Mouse (Mus musculus): ENCODE data around the gene Mfsd13b. TPM values are rescaled to one million over a fixed set of nuclear protein-coding genes. Genes with fewer than 3 reads are reported as not detected.
A peak's percentile ranks its signal among the peaks of the same experiment; 100 is the strongest.
"Not testable (repeated sequence)": the region's sequence is repeated elsewhere in the genome, so short reads cannot be mapped to it uniquely, and the experiment has no call there.

The Mfsd13b gene
- polyA plus RNA-seq, 1 experiment from 2014 or later: 0.50 TPM

- WGBS: 58% methylated on average over 3 of the region's 3 CpGs
Measured at GRCm38 (mm10) chr7:121026300-121026699, 44.0 kb downstream of the Mfsd13b start.

DNA sequence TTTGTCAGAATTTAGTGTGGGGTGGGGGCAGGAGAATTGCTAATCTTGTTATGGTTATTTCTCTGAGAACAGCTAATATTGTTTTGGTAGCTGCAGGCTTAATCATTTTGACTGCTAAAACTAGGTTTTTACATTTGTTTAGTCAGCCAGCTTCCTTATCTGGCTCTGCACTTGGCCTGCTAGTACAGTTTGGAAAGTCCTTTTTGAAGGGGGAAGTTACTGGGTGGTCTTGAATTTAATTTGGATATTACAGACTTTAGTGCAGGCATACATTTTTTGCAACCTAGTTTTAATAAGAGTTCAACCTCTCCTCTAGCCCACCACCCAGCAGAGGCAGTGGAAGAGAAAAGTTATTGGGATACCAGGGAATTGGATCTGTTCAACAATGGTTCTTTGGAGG is 47.6 kb downstream of the Mfsd13b start:
- not testable (repeated sequence) for H3K9ac ChIP-seq (ENCODE audit: low read length); H3K36me3 ChIP-seq (ENCODE audit: control insufficient read depth, insufficient read depth); H3K4me1 ChIP-seq (ENCODE audit: control insufficient read depth, insufficient read depth, low read length); H3K9me3 ChIP-seq (replicated peaks; ENCODE audit: control insufficient read depth, low read length); H3K4me2 ChIP-seq (ENCODE audit: low read depth, low read length); H3K4me3 ChIP-seq (ENCODE audit: low read length); ATAC-seq (replicated peaks; ENCODE audit: extremely low read depth, insufficient read depth, low FRiP score); H3K27ac ChIP-seq (ENCODE audit: low read length)
- H3K27me3 ChIP-seq (ENCODE audit: control insufficient read depth, insufficient read depth, low read length): peaks cover 22% of the 10 kb centered on the region

More at GRCm38 (mm10) chr7:121026300-121026699, 44.0 kb downstream of the Mfsd13b start:
- Histone ChIP-seq H3K4me2 (ENCODE audit: low read depth, low read length) (no peak overlapping the region), H3K4me3 (ENCODE audit: low read length) (no peak overlapping the region), H3K36me3 (ENCODE audit: control insufficient read depth, insufficient read depth) (no peaks in the 10 kb centered on the region), H3K27me3 (ENCODE audit: control insufficient read depth, insufficient read depth, low read length) (peaks cover 10% of the 10 kb centered on the region), H3K9ac (ENCODE audit: low read length) (no peak overlapping the region), H3K27ac (ENCODE audit: low read length) (no peak overlapping the region), H3K9me3 (replicated peaks; ENCODE audit: control insufficient read depth, low read length) (no peaks in the 10 kb centered on the region), H3K4me1 (ENCODE audit: control insufficient read depth, insufficient read depth, low read length) (no peaks in the 10 kb centered on the region)
- no peak for ATAC-seq (replicated peaks; ENCODE audit: extremely low read depth, insufficient read depth, low FRiP score)

DNA sequence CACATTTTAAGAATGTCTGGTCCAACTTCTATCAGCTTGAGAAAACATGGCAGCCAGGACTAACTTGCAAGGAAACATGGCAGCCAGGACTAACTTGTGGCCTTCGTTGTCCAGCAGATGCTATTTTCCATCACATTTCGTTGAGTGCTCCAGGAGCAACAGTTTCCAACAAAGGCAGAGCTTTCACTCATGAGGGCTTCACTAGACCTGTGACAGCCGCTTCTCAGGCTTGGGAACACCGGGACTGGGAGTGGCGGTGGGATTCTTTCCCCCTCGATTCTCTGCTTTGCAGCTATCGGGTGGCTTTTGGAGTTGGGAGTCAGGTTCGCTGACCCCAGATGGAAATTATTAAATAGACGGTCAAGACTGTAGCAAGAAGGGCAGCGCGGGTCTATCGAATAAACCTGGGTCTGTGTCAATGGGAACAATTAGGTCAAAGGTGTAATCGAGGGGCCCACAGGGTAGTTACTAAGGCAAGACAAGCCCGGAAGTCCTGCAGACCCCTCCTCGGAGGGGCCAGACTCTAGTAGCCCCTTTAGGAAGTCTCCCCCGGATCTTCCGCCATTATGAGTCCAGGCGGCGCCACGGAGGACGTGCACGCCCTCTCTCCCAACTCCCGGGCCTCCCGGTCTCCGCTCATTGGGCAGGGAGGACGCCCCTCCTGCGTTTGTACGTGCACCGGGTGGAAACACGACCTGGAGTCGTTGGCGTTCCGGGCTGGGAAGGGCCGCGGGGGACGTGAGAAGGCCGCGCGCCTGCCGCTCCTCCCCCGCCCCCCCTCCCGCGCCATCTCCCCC is 51.7 kb downstream of the Mfsd13b start, which contains the start of gene Mettl9:
Gene Mettl9 (plus strand): TSS at position 590 of the 797 bp plus-strand sequence.
- Histone ChIP-seq H3K27me3 (ENCODE audit: control insufficient read depth, insufficient read depth, low read length) (peaks cover 20% of the 10 kb centered on the region), H3K9me3 (replicated peaks; ENCODE audit: control insufficient read depth, low read length) (no peaks in the 10 kb centered on the region), H3K4me2 (ENCODE audit: low read depth, low read length) (peak within 1 kb of the TSS; percentile 96), H3K4me3 (ENCODE audit: low read length) (peak within 1 kb of the TSS; percentile 99), H3K9ac (ENCODE audit: low read length) (peak within 1 kb of the TSS; percentile 100), H3K36me3 (ENCODE audit: control insufficient read depth, insufficient read depth) (no peaks in the 10 kb centered on the region), H3K27ac (ENCODE audit: low read length) (peak within 1 kb of the TSS; percentile 94), H3K4me1 (ENCODE audit: control insufficient read depth, insufficient read depth, low read length) (peaks cover 10% of the 10 kb centered on the region)
- 4% methylated on average over 37 of the region's 43 CpGs for WGBS
- peak; percentile 98 for ATAC-seq (replicated peaks; ENCODE audit: extremely low read depth, insufficient read depth, low FRiP score)

GRCm38 (mm10) chr7:121034701-121035141 is 52.4 kb downstream of the Mfsd13b start:
- Histone ChIP-seq H3K4me2 (ENCODE audit: low read depth, low read length) (peak overlapping the region; percentile 96), H3K4me1 (ENCODE audit: control insufficient read depth, insufficient read depth, low read length) (peaks cover 10% of the 10 kb centered on the region), H3K27ac (ENCODE audit: low read length) (peak overlapping the region; percentile 94), H3K27me3 (ENCODE audit: control insufficient read depth, insufficient read depth, low read length) (peaks cover 20% of the 10 kb centered on the region), H3K9me3 (replicated peaks; ENCODE audit: control insufficient read depth, low read length) (no peaks in the 10 kb centered on the region), H3K4me3 (ENCODE audit: low read length) (peak overlapping the region; percentile 99), H3K9ac (ENCODE audit: low read length) (peak overlapping the region; percentile 100), H3K36me3 (ENCODE audit: control insufficient read depth, insufficient read depth) (no peaks in the 10 kb centered on the region)
- ATAC-seq (replicated peaks; ENCODE audit: extremely low read depth, insufficient read depth, low FRiP score): peak; percentile 74
- WGBS: under 1% methylated on average over 53 of the region's 63 CpGs

- H3K27ac ChIP-seq (ENCODE audit: low read length): peak overlapping the region; percentile 94
- H3K4me3 ChIP-seq (ENCODE audit: low read length): peak overlapping the region; percentile 99
- peaks cover 14% of the 10 kb centered on the region for H3K4me1 ChIP-seq (ENCODE audit: control insufficient read depth, insufficient read depth, low read length)
- H3K9me3 ChIP-seq (replicated peaks; ENCODE audit: control insufficient read depth, low read length): no peaks in the 10 kb centered on the region
- peak overlapping the region; percentile 96 for H3K4me2 ChIP-seq (ENCODE audit: low read depth, low read length)
- WGBS: under 1% methylated on average over 24 of the region's 24 CpGs
- ATAC-seq (replicated peaks; ENCODE audit: extremely low read depth, insufficient read depth, low FRiP score): peak; percentile 28
- peak overlapping the region; percentile 100 for H3K9ac ChIP-seq (ENCODE audit: low read length)
- H3K36me3 ChIP-seq (ENCODE audit: control insufficient read depth, insufficient read depth): no peaks in the 10 kb centered on the region
- peaks cover 17% of the 10 kb centered on the region for H3K27me3 ChIP-seq (ENCODE audit: control insufficient read depth, insufficient read depth, low read length)
Measured at GRCm38 (mm10) chr7:121035161-121035721, 52.9 kb downstream of the Mfsd13b start.

GRCm38 (mm10) chr7:121040595-121040994 is 58.3 kb downstream of the Mfsd13b start:
- 0 out of 2 replicates have a peak, but pooled peaks cover 2% of the 10 kb centered on the region for H3K36me3 ChIP-seq (ENCODE audit: control insufficient read depth, insufficient read depth)
- no peak for ATAC-seq (replicated peaks; ENCODE audit: extremely low read depth, insufficient read depth, low FRiP score)
- 72% methylated on average over 4 of the region's 4 CpGs for WGBS

GRCm38 (mm10) chr7:121041989-121042388 is 59.7 kb downstream of the Mfsd13b start:
- Histone ChIP-seq H3K9me3 (replicated peaks; ENCODE audit: control insufficient read depth, low read length) (no peaks in the 10 kb centered on the region), H3K4me2 (ENCODE audit: low read depth, low read length) (no peak overlapping the region), H3K4me3 (ENCODE audit: low read length) (no peak overlapping the region), H3K36me3 (ENCODE audit: control insufficient read depth, insufficient read depth) (0 out of 2 replicates have a peak, but pooled peaks cover 2% of the 10 kb centered on the region), H3K27ac (ENCODE audit: low read length) (no peak overlapping the region), H3K27me3 (ENCODE audit: control insufficient read depth, insufficient read depth, low read length) (no peaks in the 10 kb centered on the region), H3K4me1 (ENCODE audit: control insufficient read depth, insufficient read depth, low read length) (peaks cover 26% of the 10 kb centered on the region), H3K9ac (ENCODE audit: low read length) (no peak overlapping the region)
- no peak for ATAC-seq (replicated peaks; ENCODE audit: extremely low read depth, insufficient read depth, low FRiP score)
- 80% methylated on average over 1 of the region's 1 CpGs for WGBS

More at GRCm38 (mm10) chr7:121040595-121040994, 58.3 kb downstream of the Mfsd13b start:
- H3K27ac ChIP-seq (ENCODE audit: low read length): no peak overlapping the region
- no peaks in the 10 kb centered on the region for H3K27me3 ChIP-seq (ENCODE audit: control insufficient read depth, insufficient read depth, low read length)
- H3K9ac ChIP-seq (ENCODE audit: low read length): no peak overlapping the region
- H3K9me3 ChIP-seq (replicated peaks; ENCODE audit: control insufficient read depth, low read length): no peaks in the 10 kb centered on the region
- H3K4me1 ChIP-seq (ENCODE audit: control insufficient read depth, insufficient read depth, low read length): peaks cover 31% of the 10 kb centered on the region
- H3K4me3 ChIP-seq (ENCODE audit: low read length): no peak overlapping the region
- no peak overlapping the region for H3K4me2 ChIP-seq (ENCODE audit: low read depth, low read length)

GRCm38 (mm10) chr7:121043004-121043403 is 60.7 kb downstream of the Mfsd13b start:
- H3K27ac ChIP-seq (ENCODE audit: low read length): no peak overlapping the region
- H3K4me1 ChIP-seq (ENCODE audit: control insufficient read depth, insufficient read depth, low read length): peaks cover 26% of the 10 kb centered on the region
- WGBS: 91% methylated on average over 3 of the region's 3 CpGs
- ATAC-seq (replicated peaks; ENCODE audit: extremely low read depth, insufficient read depth, low FRiP score): no peak
- H3K4me3 ChIP-seq (ENCODE audit: low read length): no peak overlapping the region
- no peak overlapping the region for H3K4me2 ChIP-seq (ENCODE audit: low read depth, low read length)
- H3K9me3 ChIP-seq (replicated peaks; ENCODE audit: control insufficient read depth, low read length): no peaks in the 10 kb centered on the region
- no peak overlapping the region for H3K9ac ChIP-seq (ENCODE audit: low read length)
- H3K27me3 ChIP-seq (ENCODE audit: control insufficient read depth, insufficient read depth, low read length): no peaks in the 10 kb centered on the region
- 0 out of 2 replicates have a peak, but pooled peaks cover 2% of the 10 kb centered on the region for H3K36me3 ChIP-seq (ENCODE audit: control insufficient read depth, insufficient read depth)

GRCm38 (mm10) chr7:121043510-121043909 is 61.2 kb downstream of the Mfsd13b start:
- no peak for ATAC-seq (replicated peaks; ENCODE audit: extremely low read depth, insufficient read depth, low FRiP score)

More at GRCm38 (mm10) chr7:121043510-121043909, 61.2 kb downstream of the Mfsd13b start:
- Histone ChIP-seq H3K9ac (ENCODE audit: low read length) (no peak overlapping the region), H3K4me2 (ENCODE audit: low read depth, low read length) (no peak overlapping the region), H3K4me3 (ENCODE audit: low read length) (no peak overlapping the region), H3K9me3 (replicated peaks; ENCODE audit: control insufficient read depth, low read length) (no peaks in the 10 kb centered on the region), H3K36me3 (ENCODE audit: control insufficient read depth, insufficient read depth) (0 out of 2 replicates have a peak, but pooled peaks cover 2% of the 10 kb centered on the region), H3K4me1 (ENCODE audit: control insufficient read depth, insufficient read depth, low read length) (peaks cover 26% of the 10 kb centered on the region), H3K27me3 (ENCODE audit: control insufficient read depth, insufficient read depth, low read length) (no peaks in the 10 kb centered on the region), H3K27ac (ENCODE audit: low read length) (no peak overlapping the region)
- WGBS: 91% methylated on average over 1 of the region's 1 CpGs

Measured in heart, embryonic 16.5 days (tissue).